Mouse (Mus musculus) frontal cortex, postnatal 10 days (tissue): ENCODE results near the gene Olfr1313.
"Not testable (repeated sequence)": the region's sequence is repeated elsewhere in the genome, so short reads cannot be mapped to it uniquely, and the experiment has no call there.

Experiments
- DNase-seq, 2 experiments: peaks; one replicate each; pipeline ENCODE4 v3.0.0; 2022; ENCODE audit warnings: low spot score in 2 of 2, mixed read lengths in 1 of 2

Olfr1313 gene

GRCm38 (mm10) chr2:112077743-112078142, at the start of gene Olfr1313:
Gene Olfr1313 (minus strand): TSS chr2:112077843.
- no peak for DNase-seq

- DNase-seq: no peak
These were observed 37.7 kb upstream of the Olfr1313 start, which contains the start of gene Olfr1315-ps1 for GRCm38 (mm10) chr2:112115340-112115739. Gene Olfr1315-ps1 (minus strand): TSS chr2:112115440.

GRCm38 (mm10) chr2:112096681-112097080, 19.0 kb upstream of the Olfr1313 start, which contains the start of gene Olfr1314:
Gene Olfr1314 (minus strand): TSS chr2:112096781.
- DNase-seq: no peak

- no peak for DNase-seq
These were observed 27.5 kb downstream of the Olfr1313 start, which contains the start of gene Olfr1312 for GRCm38 (mm10) chr2:112050138-112050537. Gene Olfr1312 (minus strand): TSS chr2:112050238.

GRCm38 (mm10) chr2:112026971-112027370, 50.7 kb downstream of the Olfr1313 start:
- DNase-seq: not testable (repeated sequence)

GRCm38 (mm10) chr2:112024312-112024711, 53.3 kb downstream of the Olfr1313 start, which contains the start of gene Olfr1311:
Gene Olfr1311 (minus strand): TSS chr2:112024412.
- DNase-seq: no peak
